Mouse (Mus musculus) mouse trophoblast stem cell (cell line): ENCODE data around the gene Pnrc1.

Source experiments
- in situ Hi-C, 2 experiments: fragments of 300-500 bp; cut with MseI, MboI; formaldehyde crosslinking; loops; 2 replicates in 1 of 2; 3 replicates in 1 of 2; pipeline ENCODE4 v1.15.1; 2025

Pnrc1 gene

DNA sequence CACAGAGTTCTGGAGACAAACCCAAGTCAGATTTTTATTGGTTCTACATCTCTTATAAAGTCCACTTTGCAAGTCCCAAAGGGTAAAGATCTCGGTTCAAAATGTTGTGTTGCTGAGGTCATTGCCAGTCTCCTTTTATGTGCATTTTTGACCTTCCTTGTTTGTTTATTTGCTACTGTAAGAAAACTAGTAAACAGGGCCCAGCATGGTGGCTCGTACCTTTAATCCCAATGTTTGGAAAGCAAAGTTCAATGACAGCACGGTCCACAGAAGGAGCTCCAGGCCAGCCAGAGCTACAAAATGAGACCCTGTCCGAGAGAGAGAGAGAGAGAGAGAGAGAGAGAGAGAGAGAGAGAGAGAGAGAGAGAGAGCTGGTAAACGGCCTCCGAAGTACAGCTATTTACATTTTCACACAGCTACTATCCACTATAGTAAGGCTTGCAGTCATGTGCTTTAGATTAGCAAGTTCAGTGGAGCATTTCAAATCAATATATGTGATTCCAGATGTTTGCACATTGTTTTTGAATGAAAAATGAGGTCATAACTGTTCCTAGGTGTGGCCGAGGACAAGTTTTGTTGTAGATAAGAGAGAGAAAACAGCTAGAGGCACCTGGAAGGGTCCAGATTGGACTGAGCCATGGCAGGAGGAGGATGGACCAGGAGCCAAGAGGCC, 65.8 kb downstream of the Pnrc1 start:
- in situ Hi-C loops: no loop called here

DNA sequence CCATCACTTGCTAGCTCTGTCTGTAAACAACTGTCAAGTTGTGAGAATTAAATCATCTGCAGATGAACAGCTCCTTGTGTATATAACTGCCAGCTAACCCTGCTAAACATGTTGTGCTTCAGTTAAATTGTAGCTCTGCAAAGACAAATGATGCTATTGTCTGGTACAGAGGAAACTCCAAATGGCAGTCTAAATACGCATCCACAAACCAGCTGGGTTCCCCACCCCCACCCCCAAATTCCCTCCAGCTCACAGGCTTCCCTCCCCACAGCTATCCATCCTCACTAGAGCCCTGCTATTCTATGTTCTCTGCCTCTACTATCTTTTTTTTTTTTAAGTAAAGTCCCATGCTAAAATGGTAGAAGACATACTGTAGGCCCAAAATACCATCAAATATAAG, 68.1 kb downstream of the Pnrc1 start:
- in situ Hi-C loops: no loop called here

DNA sequence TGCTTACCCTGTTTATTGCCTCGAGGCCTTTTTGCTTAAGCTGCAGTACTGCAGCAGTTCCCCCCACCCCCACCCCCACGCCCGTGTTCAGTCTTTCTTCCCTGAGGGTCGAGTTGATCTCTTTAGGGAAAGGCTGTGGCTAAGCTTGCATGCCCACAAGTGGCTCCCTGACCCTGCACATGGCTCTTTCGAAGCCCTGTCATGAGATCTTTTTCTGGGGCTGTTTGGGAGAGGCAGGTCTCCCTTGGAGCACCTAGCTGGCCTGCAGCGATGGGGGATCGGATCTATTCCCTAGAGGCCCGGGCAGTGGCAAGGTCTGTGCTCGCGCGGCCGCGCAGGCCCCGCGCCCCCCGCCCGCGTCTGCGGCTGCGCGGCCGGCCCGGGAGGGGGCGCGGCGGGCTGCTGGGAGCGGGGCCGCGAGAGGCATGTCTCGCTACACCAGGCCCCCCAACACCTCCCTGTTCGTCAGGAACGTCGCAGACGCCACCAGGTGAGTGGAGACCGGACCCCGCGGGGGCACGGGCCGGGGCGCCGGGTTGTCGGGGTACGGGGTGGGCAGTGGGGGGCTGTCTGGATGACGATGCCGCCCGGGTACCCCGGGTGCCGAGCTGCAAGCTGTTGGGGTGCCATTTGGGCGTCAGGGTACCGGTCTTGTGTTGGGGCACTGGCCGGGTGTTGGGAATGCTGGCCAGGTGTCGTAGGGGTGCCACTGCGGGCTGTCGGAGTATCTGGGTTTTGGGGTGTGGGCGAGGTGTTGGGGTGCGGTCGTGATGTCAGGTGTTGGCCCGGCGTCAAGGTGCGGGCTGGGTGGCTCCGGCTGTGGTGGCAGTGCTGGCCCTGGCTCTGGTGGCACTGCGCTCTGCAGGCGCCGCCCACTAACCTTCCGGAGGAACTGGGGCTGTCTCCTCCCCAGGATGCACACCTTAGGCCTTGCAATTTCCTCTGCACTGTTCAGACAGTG, 80.8 kb downstream of the Pnrc1 start, which contains the start of gene Srsf12:
TSS of gene Srsf12 (plus strand) at position 111 of the 961 bp plus-strand sequence.
- in situ Hi-C loops: no loop called here

DNA sequence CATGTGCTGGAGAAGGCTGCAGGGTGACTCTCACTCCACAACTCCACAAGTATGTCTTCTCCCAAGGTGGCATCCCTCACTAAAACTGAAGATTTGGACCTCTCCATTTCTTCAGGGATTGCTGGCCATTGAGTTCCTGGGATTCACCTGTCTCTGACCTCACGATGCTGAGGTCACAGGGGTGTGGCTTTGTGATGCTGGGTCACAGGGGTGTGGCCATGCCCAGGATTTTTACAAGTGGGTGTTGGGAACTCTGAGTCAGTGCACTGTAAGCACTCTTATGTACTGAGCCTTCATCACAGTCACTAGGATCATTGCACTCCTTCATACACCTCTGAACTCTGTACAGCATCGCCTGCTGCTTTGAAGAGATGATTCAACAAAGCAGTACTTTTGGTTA, 82.4 kb downstream of the Pnrc1 start:
- in situ Hi-C loops: no loop called here

DNA sequence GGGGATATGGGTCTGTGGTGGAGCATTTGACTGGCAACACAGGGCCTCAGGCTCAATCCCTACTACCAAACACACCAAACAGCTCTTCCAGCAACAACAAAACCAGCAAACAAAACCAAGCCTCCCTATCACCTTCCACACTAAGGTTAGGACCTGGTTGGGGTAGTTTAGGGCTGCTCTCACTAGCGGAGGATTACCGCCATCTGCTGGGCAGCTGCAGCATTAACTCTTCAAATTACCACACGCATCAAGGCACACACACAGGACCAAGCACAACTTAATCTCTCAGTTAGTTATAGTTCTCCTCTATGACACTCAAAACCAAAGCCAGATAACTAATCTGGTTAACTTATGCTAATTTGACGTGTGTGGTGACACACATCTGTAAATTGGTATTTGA, 85.3 kb downstream of the Pnrc1 start:
- in situ Hi-C loops: no loop called here

DNA sequence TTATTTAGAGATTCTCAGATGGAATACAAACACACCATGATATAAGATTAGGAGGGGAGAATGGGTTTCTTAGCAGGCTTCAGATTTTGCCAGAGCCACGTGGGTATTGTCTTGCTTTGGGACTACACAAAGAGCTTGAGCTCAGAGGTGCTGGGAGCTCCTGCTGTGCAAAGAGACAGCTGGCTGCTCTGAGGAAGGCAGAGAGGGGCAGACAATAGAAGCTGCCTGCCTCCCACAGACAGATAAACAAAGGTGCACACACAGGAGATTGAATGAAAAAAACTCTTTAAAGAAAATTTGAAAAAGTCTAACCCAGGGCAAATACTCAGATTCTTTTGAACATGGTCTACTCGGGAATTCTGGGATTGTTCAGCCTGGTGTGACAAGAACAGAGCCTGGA, 91.8 kb downstream of the Pnrc1 start:
- in situ Hi-C loops: no loop called here
